7 mouse cellular contexts compared by ENCODE assay signal in the genomic region with DNA sequence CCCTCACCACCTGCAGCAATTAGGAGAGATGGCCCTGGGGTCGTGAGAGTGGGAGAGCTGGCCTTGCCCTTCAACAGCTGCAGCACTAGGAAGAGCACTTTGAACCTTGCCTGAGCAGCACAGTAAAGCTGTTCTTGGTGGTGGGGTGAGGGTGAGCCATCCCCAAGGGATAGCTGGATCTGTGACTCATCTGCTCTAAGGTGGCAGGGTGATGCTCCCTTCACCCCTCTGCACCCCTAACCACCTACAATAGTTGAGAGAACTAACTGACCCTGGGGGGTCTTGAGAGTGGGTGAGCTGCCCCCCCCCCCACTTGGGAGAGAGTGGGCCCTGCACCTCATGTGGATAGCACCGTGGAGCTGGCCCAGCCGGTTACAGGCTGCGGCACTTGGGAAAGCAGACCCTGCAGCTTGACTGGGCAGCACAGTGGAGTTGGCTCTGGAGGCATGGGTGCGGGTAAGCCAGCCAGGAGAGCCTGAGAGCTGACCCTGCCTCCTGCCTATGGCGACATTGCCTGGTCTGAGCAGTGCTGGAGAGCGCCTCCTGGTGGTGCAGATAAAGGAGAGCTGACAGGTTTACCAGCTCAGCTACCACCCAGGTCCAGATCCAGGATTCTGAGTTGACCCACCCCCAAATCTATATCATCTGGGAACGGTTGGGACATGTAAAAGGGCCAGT. TPM values are rescaled to one million over a fixed set of nuclear protein-coding genes. Genes with fewer than 3 reads are reported as not detected.
DNase-seq lines count a peak whose midpoint lies in the region; ATAC-seq and TF ChIP-seq lines count a peak whose summit lies in the region.

No protein-coding gene starts in this region.

- 39% methylated on average over 8 of the region's 8 CpGs for WGBS in forebrain, embryonic 14.5 days
- WGBS in limb, embryonic 14.5 days = 32% methylated on average over 7 of the region's 8 CpGs
- 46% methylated on average over 8 of the region's 8 CpGs for WGBS in midbrain, postnatal 0 days

- no peaks in the 10 kb centered on the region for H3K9me3 ChIP-seq in forebrain, embryonic 14.5 days (replicated peaks; ENCODE audit: control insufficient read depth, low read length)
- no peaks in the 10 kb centered on the region for H3K9me3 ChIP-seq in limb, embryonic 14.5 days (ENCODE audit: control insufficient read depth, low read length)
- no peaks in the 10 kb centered on the region for H3K9me3 ChIP-seq in midbrain, postnatal 0 days (ENCODE audit: low read length)

- H3K4me2 ChIP-seq in forebrain, embryonic 14.5 days (ENCODE audit: low read length) = no peak overlapping the region
- no peak overlapping the region for H3K4me2 ChIP-seq in limb, embryonic 14.5 days (replicated peaks; ENCODE audit: low read depth, low read length, severe bottlenecking)
- no peak overlapping the region for H3K4me2 ChIP-seq in midbrain, postnatal 0 days (ENCODE audit: low read depth, low read length, poor library complexity, severe bottlenecking)

- H3K27me3 ChIP-seq in forebrain, embryonic 14.5 days (replicated peaks; ENCODE audit: control insufficient read depth, insufficient read depth, low read length) = no peaks in the 10 kb centered on the region
- no peaks in the 10 kb centered on the region for H3K27me3 ChIP-seq in limb, embryonic 14.5 days (ENCODE audit: control insufficient read depth, insufficient read depth, low read length)
- H3K27me3 ChIP-seq in midbrain, postnatal 0 days (ENCODE audit: insufficient read depth, low read length) = no peaks in the 10 kb centered on the region

- no peak overlapping the region for H3K4me3 ChIP-seq in forebrain, embryonic 14.5 days (ENCODE audit: low read depth, low read length)
- no peak overlapping the region for H3K4me3 ChIP-seq in limb, embryonic 14.5 days (replicated peaks; ENCODE audit: low read length)
- H3K4me3 ChIP-seq in midbrain, postnatal 0 days (ENCODE audit: low read depth, low read length) = no peak overlapping the region

- ATAC-seq in forebrain, embryonic 14.5 days = 0 out of 2 replicates have a peak, but pooled peaks have one; percentile 32
- 0 out of 2 replicates have a peak, but pooled peaks have one; percentile 30 for ATAC-seq in limb, embryonic 14.5 days (ENCODE audit: low FRiP score, low read depth)
- ATAC-seq in midbrain, postnatal 0 days (ENCODE audit: low FRiP score) = no peak; the same call in 1 of the 2 replicates

- TF ChIP-seq POLR2A in limb, embryonic 14.5 days (IDR thresholded peaks at IDR 0.05; ENCODE audit: borderline replicate concordance, extremely low read depth, insufficient read depth, insufficient read length) = no peak

- DNase-seq in right cerebral cortex, postnatal 14 days = peak; percentile 47
- no peak for DNase-seq in right cerebral cortex, postnatal 36 days (ENCODE audit: low spot score in 2 of 2)
- DNase-seq in brain, adult 2 months (ENCODE audit: low read depth, low spot score) = peak; percentile 60
- peak; percentile 36 for DNase-seq in forebrain, embryonic 14.5 days (ENCODE audit: low spot score)
- peak; percentile 15 for DNase-seq in limb, embryonic 14.5 days (ENCODE audit: low spot score)
- DNase-seq in midbrain, postnatal 0 days (ENCODE audit: low spot score) = peak; percentile 50
- no peak for DNase-seq in spleen, adult 12 weeks (ENCODE audit: low spot score)

- H3K9ac ChIP-seq in forebrain, embryonic 14.5 days (ENCODE audit: low read length) = no peak overlapping the region
- H3K9ac ChIP-seq in limb, embryonic 14.5 days (ENCODE audit: low read depth, low read length, severe bottlenecking) = no peak overlapping the region
- H3K9ac ChIP-seq in midbrain, postnatal 0 days (replicated peaks; ENCODE audit: low read length, poor library complexity, severe bottlenecking) = no peak overlapping the region

- no peaks in the 10 kb centered on the region for H3K4me1 ChIP-seq in forebrain, embryonic 14.5 days (ENCODE audit: control insufficient read depth, insufficient read depth, low read length)
- no peaks in the 10 kb centered on the region for H3K4me1 ChIP-seq in limb, embryonic 14.5 days (ENCODE audit: control insufficient read depth, insufficient read depth, low read length)
- H3K4me1 ChIP-seq in midbrain, postnatal 0 days (ENCODE audit: insufficient read depth, low read length) = no peaks in the 10 kb centered on the region

- no peaks in the 10 kb centered on the region for H3K36me3 ChIP-seq in forebrain, embryonic 14.5 days (ENCODE audit: control insufficient read depth, insufficient read depth, low read length)
- no peaks in the 10 kb centered on the region for H3K36me3 ChIP-seq in limb, embryonic 14.5 days (ENCODE audit: control insufficient read depth, insufficient read depth, low read length)
- H3K36me3 ChIP-seq in midbrain, postnatal 0 days (ENCODE audit: insufficient read depth, low read length) = no peaks in the 10 kb centered on the region

- TF ChIP-seq CTCF in midbrain, postnatal 0 days (IDR thresholded peaks at IDR 0.05) = peak; percentile 58

- no peak overlapping the region for H3K27ac ChIP-seq in forebrain, embryonic 14.5 days (ENCODE audit: low read depth, low read length)
- H3K27ac ChIP-seq in limb, embryonic 14.5 days (replicated peaks; ENCODE audit: low read depth, low read length) = no peak overlapping the region
- no peak overlapping the region for H3K27ac ChIP-seq in midbrain, postnatal 0 days (ENCODE audit: low read depth, low read length)

RNA-seq across cellular contexts. Expression of gene Ccnjl, which starts 12.1 kb away (rescaled TPM):
- 7.7 and 8.7 TPM in 2 replicates for polyA plus RNA-seq in forebrain, embryonic 14.5 days (2014; fragmentation: Nextera tagmentation; extraction: Ambion mirVana)
- 5.1 and 5.9 TPM in 2 replicates for polyA plus RNA-seq in limb, embryonic 14.5 days (2012; rRNA removed)
- 7.7 and 11.5 TPM in 2 replicates for polyA plus RNA-seq in limb, embryonic 14.5 days (2014; fragmentation: Nextera tagmentation; extraction: Ambion mirVana)
- total RNA-seq in midbrain, postnatal 0 days (2014; rRNA removed) = 2.2 and 4.4 TPM in 2 replicates
- polyA plus RNA-seq in midbrain, postnatal 0 days (2015; fragmentation: Nextera tagmentation; extraction: Ambion mirVana) = 3.1 and 3.2 TPM in 2 replicates

RNA-seq across cellular contexts. Expression of gene C1qtnf2, which starts 42.4 kb away (rescaled TPM):
- 5.6 and 8.7 TPM in 2 replicates for polyA plus RNA-seq in forebrain, embryonic 14.5 days (2014; fragmentation: Nextera tagmentation; extraction: Ambion mirVana)
- polyA plus RNA-seq in limb, embryonic 14.5 days (2012; rRNA removed) = 32.7 and 32.9 TPM in 2 replicates
- polyA plus RNA-seq in limb, embryonic 14.5 days (2014; fragmentation: Nextera tagmentation; extraction: Ambion mirVana) = 40.3 and 46.1 TPM in 2 replicates
- 15.0 and 15.9 TPM in 2 replicates for total RNA-seq in midbrain, postnatal 0 days (2014; rRNA removed)
- 21.4 and 22.4 TPM in 2 replicates for polyA plus RNA-seq in midbrain, postnatal 0 days (2015; fragmentation: Nextera tagmentation; extraction: Ambion mirVana)

Comparison
In these comparisons a context has a peak if more than half of its experiments do, and no peak if none do; other contexts are left out.
1. DNase-seq: peak in right cerebral cortex, postnatal 14 days (single experiment), brain, adult 2 months (single experiment), forebrain, embryonic 14.5 days (single experiment), limb, embryonic 14.5 days (single experiment) and midbrain, postnatal 0 days (single experiment); none in right cerebral cortex, postnatal 36 days (0 of 2) and spleen, adult 12 weeks (single experiment).